Comparison of ENCODE assay signal across 9 mouse cellular contexts in genomic region chr11:105345284-105345683, GRCm38 (mm10). TPM values are rescaled to one million over a fixed set of nuclear protein-coding genes. Genes with fewer than 3 reads are reported as not detected.
DNase-seq lines count a peak whose midpoint lies in the region; ATAC-seq and TF ChIP-seq lines count a peak whose summit lies in the region.
"Had no signal": no experiment of that assay in that cellular context is flagged by ENCODE, and none has a peak within 500 bp of the region (broad histone marks: within the 10 kb centered on the region; RNA-seq: fewer than 3 reads in every experiment).

No protein-coding gene starts in this region.

- no peaks in the 10 kb centered on the region for H3K4me1 ChIP-seq in cortical plate, adult 2 months (ENCODE audit: control insufficient read depth, insufficient read depth, low read length)

- no peak overlapping the region for H3K4me3 ChIP-seq in left cerebral cortex, adult 2 months
- H3K4me3 ChIP-seq in cortical plate, adult 2 months (ENCODE audit: insufficient read depth, low read length), result no peak overlapping the region
- H3K4me3 ChIP-seq: intestine, embryonic 15.5 days had no signal

- peak; percentile 55 for ATAC-seq in megakaryocyte-erythroid progenitor cell, adult 5-6 weeks (replicated peaks; ENCODE audit: low FRiP score, low TSS enrichment, poor library complexity, severe bottlenecking)
- ATAC-seq in granulocyte monocyte progenitor cell, adult 5-6 weeks (replicated peaks; ENCODE audit: poor library complexity, severe bottlenecking), result no peak; the same call in 1 of the 2 replicates
- ATAC-seq: intestine, embryonic 15.5 days had no signal

- no peak for TF ChIP-seq POLR2A in cortical plate, adult 2 months (IDR thresholded peaks at IDR 0.05; ENCODE audit: extremely low read depth, insufficient read depth, low read length)

- DNase-seq in adrenal gland, postnatal 14 days, result peak; percentile 41
- DNase-seq in adrenal gland, adult 8-10 months, result no peak
- DNase-seq in left cerebral cortex, adult 2 months (ENCODE audit: extremely low spot score in 1 of 2, low spot score in 2 of 2), result peak in 1 of 2 experiments; percentile 14
- DNase-seq in left cerebral cortex, postnatal 10 days (ENCODE audit: extremely low spot score in 1 of 2, low spot score in 2 of 2), result no peak
- DNase-seq in frontal cortex, postnatal 25 days (ENCODE audit: low spot score in 2 of 2), result no peak

- TF ChIP-seq CTCF in left cerebral cortex, adult 2 months (IDR thresholded peaks at IDR 0.05), result peak; percentile 63
- peak; percentile 51 for TF ChIP-seq CTCF in cortical plate, adult 2 months (IDR thresholded peaks at IDR 0.05; ENCODE audit: extremely low read depth, insufficient read depth, low read length)

- H3K27ac ChIP-seq in left cerebral cortex, adult 2 months, result no peak overlapping the region
- H3K27ac ChIP-seq in cortical plate, adult 2 months (ENCODE audit: insufficient read depth, low read length), result no peak overlapping the region
- H3K27ac ChIP-seq: intestine, embryonic 15.5 days had no signal

- intact Hi-C loops in left cerebral cortex, adult 2 months (cut with DNase I), result loop anchor here (5.0 to 10.0 kb wide), 2 partner anchors 247 to 670 kb away; no protein-coding TSS in a partner anchor
- intact Hi-C loops in left cerebral cortex, postnatal 10 days (cut with DNase I), result loop anchor here (5.0 kb wide), 1 partner anchor 567 kb away; no protein-coding TSS in a partner anchor

RNA-seq across cellular contexts. Expression of gene Mrc2, which starts 52.8 kb away (rescaled TPM):
- total RNA-seq in adrenal gland, postnatal 14 days (2021), result 20.4 and 21.7 TPM in 2 replicates
- 10 to 100 TPM; 15.4 to 31.1 (median 22.2) TPM for total RNA-seq in adrenal gland, adult 8-10 months (2022)
- total RNA-seq in left cerebral cortex, adult 2 months (2021), result 1 to 10 TPM; 5.1 to 7.2 TPM
- total RNA-seq in left cerebral cortex, postnatal 10 days (2021), result 10 to 100 TPM in 1 of 2 experiments, 1 to 10 TPM in 1; 8.5 to 11.2 TPM
- polyA plus RNA-seq in cortical plate, adult 2 months (2012; rRNA removed), result 4.8 and 6.0 TPM in 2 replicates
- not detected in 2 replicates for total RNA-seq in megakaryocyte-erythroid progenitor cell, adult 5-6 weeks (2014; fragmentation: Nextera tagmentation)
- total RNA-seq in megakaryocyte-erythroid progenitor cell, adult 5-6 weeks (2017), result not detected in 2 replicates
- not detected in 2 replicates for total RNA-seq in granulocyte monocyte progenitor cell, adult 5-6 weeks (2014; fragmentation: Nextera tagmentation)
- total RNA-seq in granulocyte monocyte progenitor cell, adult 5-6 weeks (2017), result not detected in 2 replicates

Comparison
In these comparisons a context has a peak if more than half of its experiments do, and no peak if none do; other contexts are left out.
1. RNA of gene Mrc2, which starts 52.8 kb away (total RNA-seq): 15.4 to 31.1 TPM in adrenal gland, adult 8-10 months, 20.4 to 21.7 TPM in adrenal gland, postnatal 14 days, 8.5 to 11.2 TPM in left cerebral cortex, postnatal 10 days and 5.1 to 7.2 TPM in left cerebral cortex, adult 2 months; not detected in megakaryocyte-erythroid progenitor cell, adult 5-6 weeks and not detected in granulocyte monocyte progenitor cell, adult 5-6 weeks; every median in the first group is over 4 times any median in the second.